Mouse (Mus musculus): ENCODE data around the gene Myo1c. TPM values are rescaled to one million over a fixed set of nuclear protein-coding genes. Genes with fewer than 3 reads are reported as not detected.

Myo1c gene
- polyA plus RNA-seq, 1 experiment from 2014 or later: 10.2 TPM

GRCm38 (mm10) chr11:75658996-75659750 is 8.9 kb downstream of the Myo1c start:
- Histone ChIP-seq H3K9me3 (ENCODE audit: control insufficient read depth, low read length) (no peaks in the 10 kb centered on the region), H3K9ac (ENCODE audit: low read length) (no peak overlapping the region), H3K27me3 (ENCODE audit: control insufficient read depth, insufficient read depth, low read length) (peaks cover 15% of the 10 kb centered on the region), H3K4me3 (ENCODE audit: low read depth, low read length) (no peak overlapping the region), H3K27ac (ENCODE audit: low read depth, low read length) (no peak overlapping the region), H3K4me2 (no peak overlapping the region), H3K36me3 (ENCODE audit: control insufficient read depth, insufficient read depth, low read length) (no peaks in the 10 kb centered on the region), H3K4me1 (ENCODE audit: control insufficient read depth, insufficient read depth, low read length) (peaks cover 9% of the 10 kb centered on the region)
- 87% methylated on average over 14 of the region's 14 CpGs for WGBS
- ATAC-seq (ENCODE audit: low FRiP score) (no peak), DNase-seq (ENCODE audit: low spot score, missing footprints) (no peak)

- H3K36me3 ChIP-seq (ENCODE audit: control insufficient read depth, insufficient read depth, low read length): no peaks in the 10 kb centered on the region
- H3K27ac ChIP-seq (ENCODE audit: low read depth, low read length): no peak overlapping the region
- H3K4me3 ChIP-seq (ENCODE audit: low read depth, low read length): no peak overlapping the region
- H3K9ac ChIP-seq (ENCODE audit: low read length): no peak overlapping the region
- no peak for DNase-seq (ENCODE audit: low spot score, missing footprints)
- H3K27me3 ChIP-seq (ENCODE audit: control insufficient read depth, insufficient read depth, low read length): peaks cover 9% of the 10 kb centered on the region
- peaks cover 5% of the 10 kb centered on the region for H3K4me1 ChIP-seq (ENCODE audit: control insufficient read depth, insufficient read depth, low read length)
- H3K9me3 ChIP-seq (ENCODE audit: control insufficient read depth, low read length): no peaks in the 10 kb centered on the region
- H3K4me2 ChIP-seq: no peak overlapping the region
- WGBS: 92% methylated on average over 12 of the region's 12 CpGs
- no peak for ATAC-seq (ENCODE audit: low FRiP score)
These were observed 9.8 kb downstream of the Myo1c start for GRCm38 (mm10) chr11:75660081-75660590.

GRCm38 (mm10) chr11:75660941-75661800 is 10.9 kb downstream of the Myo1c start:
- WGBS: 91% methylated on average over 21 of the region's 21 CpGs
- Histone ChIP-seq H3K4me3 (ENCODE audit: low read depth, low read length) (no peak overlapping the region), H3K4me1 (ENCODE audit: control insufficient read depth, insufficient read depth, low read length) (peaks cover 5% of the 10 kb centered on the region), H3K9me3 (ENCODE audit: control insufficient read depth, low read length) (no peaks in the 10 kb centered on the region), H3K9ac (ENCODE audit: low read length) (no peak overlapping the region), H3K36me3 (ENCODE audit: control insufficient read depth, insufficient read depth, low read length) (no peaks in the 10 kb centered on the region; the same call in 1 of the 2 replicates), H3K4me2 (no peak overlapping the region), H3K27me3 (ENCODE audit: control insufficient read depth, insufficient read depth, low read length) (peaks cover 5% of the 10 kb centered on the region; the same call in 1 of the 2 replicates), H3K27ac (ENCODE audit: low read depth, low read length) (no peak overlapping the region)
- ATAC-seq (ENCODE audit: low FRiP score) (no peak), DNase-seq (ENCODE audit: low spot score, missing footprints) (no peak)

GRCm38 (mm10) chr11:75662131-75662530 is 11.8 kb downstream of the Myo1c start:
- WGBS: 94% methylated on average over 7 of the region's 7 CpGs
- DNase-seq (ENCODE audit: low spot score, missing footprints): no peak
- Histone ChIP-seq H3K36me3 (ENCODE audit: control insufficient read depth, insufficient read depth, low read length) (no peaks in the 10 kb centered on the region; the same call in 1 of the 2 replicates), H3K4me3 (ENCODE audit: low read depth, low read length) (no peak overlapping the region), H3K9ac (ENCODE audit: low read length) (no peak overlapping the region), H3K4me1 (ENCODE audit: control insufficient read depth, insufficient read depth, low read length) (no peaks in the 10 kb centered on the region), H3K9me3 (ENCODE audit: control insufficient read depth, low read length) (no peaks in the 10 kb centered on the region), H3K27me3 (ENCODE audit: control insufficient read depth, insufficient read depth, low read length) (no peaks in the 10 kb centered on the region), H3K27ac (ENCODE audit: low read depth, low read length) (no peak overlapping the region), H3K4me2 (no peak overlapping the region)
- no peak for ATAC-seq (ENCODE audit: low FRiP score)

- Histone ChIP-seq H3K9ac (ENCODE audit: low read length) (no peak overlapping the region), H3K27ac (ENCODE audit: low read depth, low read length) (no peak overlapping the region), H3K4me1 (ENCODE audit: control insufficient read depth, insufficient read depth, low read length) (no peaks in the 10 kb centered on the region), H3K4me3 (ENCODE audit: low read depth, low read length) (no peak overlapping the region), H3K9me3 (ENCODE audit: control insufficient read depth, low read length) (no peaks in the 10 kb centered on the region), H3K4me2 (no peak overlapping the region), H3K27me3 (ENCODE audit: control insufficient read depth, insufficient read depth, low read length) (no peaks in the 10 kb centered on the region), H3K36me3 (ENCODE audit: control insufficient read depth, insufficient read depth, low read length) (no peaks in the 10 kb centered on the region; the same call in 1 of the 2 replicates)
- 95% methylated on average over 6 of the region's 6 CpGs for WGBS
- ATAC-seq (ENCODE audit: low FRiP score) (no peak), DNase-seq (ENCODE audit: low spot score, missing footprints) (no peak)
These were observed 16.0 kb downstream of the Myo1c start for GRCm38 (mm10) chr11:75666296-75666695.

GRCm38 (mm10) chr11:75668621-75669020 is 18.3 kb downstream of the Myo1c start:
- no peak overlapping the region for H3K9ac ChIP-seq (ENCODE audit: low read length)
- H3K9me3 ChIP-seq (ENCODE audit: control insufficient read depth, low read length): no peaks in the 10 kb centered on the region
- WGBS: 90% methylated on average over 3 of the region's 3 CpGs
- H3K4me1 ChIP-seq (ENCODE audit: control insufficient read depth, insufficient read depth, low read length): no peaks in the 10 kb centered on the region
- H3K27ac ChIP-seq (ENCODE audit: low read depth, low read length): no peak overlapping the region
- no peak overlapping the region for H3K4me3 ChIP-seq (ENCODE audit: low read depth, low read length)
- ATAC-seq (ENCODE audit: low FRiP score) (no peak), DNase-seq (ENCODE audit: low spot score, missing footprints) (no peak)
- H3K4me2 ChIP-seq: no peak overlapping the region
- H3K27me3 ChIP-seq (ENCODE audit: control insufficient read depth, insufficient read depth, low read length): no peaks in the 10 kb centered on the region
- no peaks in the 10 kb centered on the region; the same call in 1 of the 2 replicates for H3K36me3 ChIP-seq (ENCODE audit: control insufficient read depth, insufficient read depth, low read length)

- WGBS: 90% methylated on average over 11 of the region's 11 CpGs
These were observed 19.0 kb downstream of the Myo1c start for GRCm38 (mm10) chr11:75669176-75669852.

GRCm38 (mm10) chr11:75669853-75670200 is 19.5 kb downstream of the Myo1c start:
- no peaks in the 10 kb centered on the region for H3K27me3 ChIP-seq (ENCODE audit: control insufficient read depth, insufficient read depth, low read length)
- H3K9ac ChIP-seq (ENCODE audit: low read length): no peak overlapping the region
- 91% methylated on average over 12 of the region's 12 CpGs for WGBS
- no peak overlapping the region for H3K4me2 ChIP-seq
- no peak for DNase-seq (ENCODE audit: low spot score, missing footprints)
- no peak overlapping the region for H3K4me3 ChIP-seq (ENCODE audit: low read depth, low read length)
- no peak for ATAC-seq (ENCODE audit: low FRiP score)
- no peaks in the 10 kb centered on the region for H3K4me1 ChIP-seq (ENCODE audit: control insufficient read depth, insufficient read depth, low read length)
- no peaks in the 10 kb centered on the region for H3K9me3 ChIP-seq (ENCODE audit: control insufficient read depth, low read length)
- H3K36me3 ChIP-seq (ENCODE audit: control insufficient read depth, insufficient read depth, low read length): no peaks in the 10 kb centered on the region; the same call in 1 of the 2 replicates
- H3K27ac ChIP-seq (ENCODE audit: low read depth, low read length): no peak overlapping the region

More at GRCm38 (mm10) chr11:75669176-75669852, 19.0 kb downstream of the Myo1c start:
- no peak overlapping the region for H3K4me2 ChIP-seq
- H3K4me3 ChIP-seq (ENCODE audit: low read depth, low read length): no peak overlapping the region
- H3K27me3 ChIP-seq (ENCODE audit: control insufficient read depth, insufficient read depth, low read length): no peaks in the 10 kb centered on the region
- no peaks in the 10 kb centered on the region for H3K9me3 ChIP-seq (ENCODE audit: control insufficient read depth, low read length)
- DNase-seq (ENCODE audit: low spot score, missing footprints) (no peak), ATAC-seq (ENCODE audit: low FRiP score) (no peak)
- H3K4me1 ChIP-seq (ENCODE audit: control insufficient read depth, insufficient read depth, low read length): no peaks in the 10 kb centered on the region
- no peak overlapping the region for H3K27ac ChIP-seq (ENCODE audit: low read depth, low read length)
- H3K36me3 ChIP-seq (ENCODE audit: control insufficient read depth, insufficient read depth, low read length): no peaks in the 10 kb centered on the region; the same call in 1 of the 2 replicates
- H3K9ac ChIP-seq (ENCODE audit: low read length): no peak overlapping the region
